Mouse (Mus musculus): Measurements from ENCODE around the gene Fam57b. TPM values are rescaled to one million over a fixed set of nuclear protein-coding genes. Genes with fewer than 3 reads are reported as not detected.

Fam57b gene
- total and polyA plus RNA-seq, 2 experiments from 2014 or later: 44.3 to 44.8 TPM

- H3K9ac ChIP-seq (replicated peaks; ENCODE audit: low read length): peak overlapping the region; percentile 56; the same call in 1 of the 2 replicates
- 61% methylated on average over 5 of the region's 5 CpGs for WGBS
These were observed 12.4 kb downstream of the Fam57b start for GRCm38 (mm10) chr7:126809723-126810369.

GRCm38 (mm10) chr7:126815726-126816222 lies 18.3 kb downstream of the Fam57b start:
- TF ChIP-seq CTCF (IDR thresholded peaks at IDR 0.05; ENCODE audit: low read depth): no peak
- no peaks in the 10 kb centered on the region for H3K9me3 ChIP-seq (ENCODE audit: low read length)
- no peak overlapping the region for H3K4me3 ChIP-seq (ENCODE audit: low read length)
- H3K9ac ChIP-seq (replicated peaks; ENCODE audit: low read length): no peak overlapping the region
- no peak for ATAC-seq
- no peaks in the 10 kb centered on the region for H3K27me3 ChIP-seq (ENCODE audit: insufficient read depth, low read length)
- H3K4me1 ChIP-seq (ENCODE audit: insufficient read depth, low read length): peaks cover 7% of the 10 kb centered on the region; the same call in 1 of the 2 replicates
- 37% methylated on average over 8 of the region's 8 CpGs for WGBS
- no peak for DNase-seq (ENCODE audit: low spot score)
- no peaks in the 10 kb centered on the region for H3K36me3 ChIP-seq (ENCODE audit: insufficient read depth, low read length)
- H3K27ac ChIP-seq: no peak overlapping the region
- H3K4me2 ChIP-seq (ENCODE audit: low read depth, low read length): no peak overlapping the region

More at GRCm38 (mm10) chr7:126809723-126810369, 12.4 kb downstream of the Fam57b start:
- no peak overlapping the region for H3K4me3 ChIP-seq (ENCODE audit: low read length)
- TF ChIP-seq CTCF (IDR thresholded peaks at IDR 0.05; ENCODE audit: low read depth): no peak
- H3K27ac ChIP-seq: peak overlapping the region; percentile 64; the same call in 1 of the 2 replicates
- peaks cover 7% of the 10 kb centered on the region; the same call in 1 of the 2 replicates for H3K4me1 ChIP-seq (ENCODE audit: insufficient read depth, low read length)
- DNase-seq (ENCODE audit: low spot score) (no peak), ATAC-seq (no peak)
- no peaks in the 10 kb centered on the region for H3K9me3 ChIP-seq (ENCODE audit: low read length)
- peak overlapping the region; percentile 67 for H3K4me2 ChIP-seq (ENCODE audit: low read depth, low read length)
- no peaks in the 10 kb centered on the region for H3K27me3 ChIP-seq (ENCODE audit: insufficient read depth, low read length)
- H3K36me3 ChIP-seq (ENCODE audit: insufficient read depth, low read length): no peaks in the 10 kb centered on the region

DNA sequence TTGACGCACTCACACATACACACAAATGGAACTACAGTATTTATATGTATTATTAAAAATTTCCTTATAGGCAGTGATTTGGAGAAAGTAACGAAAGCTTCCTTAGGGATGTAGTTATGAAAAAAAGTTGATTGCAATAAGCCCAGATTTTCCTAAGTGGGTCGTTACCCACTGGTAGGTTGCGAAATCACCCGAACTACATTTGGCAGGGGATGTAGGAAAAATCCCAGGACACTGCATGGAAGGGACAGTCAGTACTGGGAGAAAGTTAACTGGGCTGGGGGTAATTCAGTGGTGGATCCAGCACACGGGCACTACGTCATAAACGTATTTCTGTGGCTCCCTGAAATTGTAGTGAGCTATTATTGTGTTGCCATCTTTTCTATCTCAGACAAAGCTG lies 19.0 kb downstream of the Fam57b start:
- Histone ChIP-seq H3K4me1 (ENCODE audit: insufficient read depth, low read length) (peaks cover 7% of the 10 kb centered on the region; the same call in 1 of the 2 replicates), H3K36me3 (ENCODE audit: insufficient read depth, low read length) (no peaks in the 10 kb centered on the region), H3K27me3 (ENCODE audit: insufficient read depth, low read length) (no peaks in the 10 kb centered on the region), H3K4me3 (ENCODE audit: low read length) (no peak overlapping the region), H3K4me2 (ENCODE audit: low read depth, low read length) (no peak overlapping the region), H3K9ac (replicated peaks; ENCODE audit: low read length) (no peak overlapping the region), H3K9me3 (ENCODE audit: low read length) (no peaks in the 10 kb centered on the region), H3K27ac (no peak overlapping the region)
- TF ChIP-seq CTCF (IDR thresholded peaks at IDR 0.05; ENCODE audit: low read depth): no peak
- WGBS: 73% methylated on average over 8 of the region's 8 CpGs
- DNase-seq (ENCODE audit: low spot score) (no peak), ATAC-seq (no peak)

GRCm38 (mm10) chr7:126817595-126817994 lies 20.1 kb downstream of the Fam57b start:
- Histone ChIP-seq H3K9ac (replicated peaks; ENCODE audit: low read length) (no peak overlapping the region), H3K4me2 (ENCODE audit: low read depth, low read length) (no peak overlapping the region), H3K4me3 (ENCODE audit: low read length) (no peak overlapping the region), H3K4me1 (ENCODE audit: insufficient read depth, low read length) (peaks cover 14% of the 10 kb centered on the region), H3K36me3 (ENCODE audit: insufficient read depth, low read length) (no peaks in the 10 kb centered on the region), H3K27ac (no peak overlapping the region), H3K27me3 (ENCODE audit: insufficient read depth, low read length) (no peaks in the 10 kb centered on the region), H3K9me3 (ENCODE audit: low read length) (no peaks in the 10 kb centered on the region)
- 89% methylated on average over 7 of the region's 7 CpGs for WGBS
- TF ChIP-seq CTCF (IDR thresholded peaks at IDR 0.05; ENCODE audit: low read depth): no peak
- ATAC-seq: no peak
- DNase-seq (ENCODE audit: low spot score): no peak

DNA sequence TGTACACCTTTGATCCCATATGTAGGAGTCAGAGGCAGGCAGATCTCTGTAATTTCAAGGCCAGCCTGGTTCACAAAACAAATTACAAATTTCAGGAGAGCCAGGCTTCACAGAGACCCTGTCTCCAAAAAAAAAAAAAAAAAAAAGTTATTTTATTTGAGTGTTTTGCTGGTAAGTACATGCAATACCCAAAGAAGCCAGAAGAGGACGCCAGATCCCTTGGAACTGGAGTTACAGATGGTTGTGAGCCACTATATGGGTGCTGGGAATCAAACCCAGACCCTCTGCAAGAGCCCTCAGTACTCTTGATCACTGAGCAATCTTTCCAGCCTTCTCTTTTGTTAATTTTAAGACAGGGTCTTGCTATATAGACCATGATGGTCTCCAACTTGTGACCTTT lies 21.4 kb downstream of the Fam57b start:
- Histone ChIP-seq H3K4me3 (ENCODE audit: low read length) (no peak overlapping the region), H3K27me3 (ENCODE audit: insufficient read depth, low read length) (no peaks in the 10 kb centered on the region), H3K9me3 (ENCODE audit: low read length) (no peaks in the 10 kb centered on the region), H3K4me1 (ENCODE audit: insufficient read depth, low read length) (peaks cover 11% of the 10 kb centered on the region), H3K4me2 (ENCODE audit: low read depth, low read length) (no peak overlapping the region), H3K36me3 (ENCODE audit: insufficient read depth, low read length) (no peaks in the 10 kb centered on the region), H3K9ac (replicated peaks; ENCODE audit: low read length) (no peak overlapping the region), H3K27ac (no peak overlapping the region)
- ATAC-seq: no peak
- 32% methylated on average over 1 of the region's 1 CpGs for WGBS
- DNase-seq (ENCODE audit: low spot score): no peak
- 0 out of 2 replicates have a peak, but pooled peaks have one; percentile 23 for TF ChIP-seq CTCF (IDR thresholded peaks at IDR 0.05; ENCODE audit: low read depth)

GRCm38 (mm10) chr7:126821835-126822511 lies 24.5 kb downstream of the Fam57b start:
- TF ChIP-seq CTCF (IDR thresholded peaks at IDR 0.05; ENCODE audit: low read depth): peak; percentile 98
- Histone ChIP-seq H3K4me1 (ENCODE audit: insufficient read depth, low read length) (peaks cover 23% of the 10 kb centered on the region), H3K27me3 (ENCODE audit: insufficient read depth, low read length) (no peaks in the 10 kb centered on the region), H3K4me2 (ENCODE audit: low read depth, low read length) (peak overlapping the region; percentile 55), H3K9me3 (ENCODE audit: low read length) (no peaks in the 10 kb centered on the region), H3K9ac (replicated peaks; ENCODE audit: low read length) (peak overlapping the region; percentile 77; the same call in 1 of the 2 replicates), H3K4me3 (ENCODE audit: low read length) (peak overlapping the region; percentile 57; the same call in 1 of the 2 replicates), H3K36me3 (ENCODE audit: insufficient read depth, low read length) (no peaks in the 10 kb centered on the region), H3K27ac (peak overlapping the region; percentile 86; the same call in 1 of the 2 replicates)
- ATAC-seq (0 out of 2 replicates have a peak, but pooled peaks have one; percentile 18), DNase-seq (ENCODE audit: low spot score) (peak; percentile 88)
- 25% methylated on average over 7 of the region's 7 CpGs for WGBS

All from hindbrain, postnatal 0 days (tissue).